11 mouse cellular contexts compared by ENCODE assay signal in the genomic region with DNA sequence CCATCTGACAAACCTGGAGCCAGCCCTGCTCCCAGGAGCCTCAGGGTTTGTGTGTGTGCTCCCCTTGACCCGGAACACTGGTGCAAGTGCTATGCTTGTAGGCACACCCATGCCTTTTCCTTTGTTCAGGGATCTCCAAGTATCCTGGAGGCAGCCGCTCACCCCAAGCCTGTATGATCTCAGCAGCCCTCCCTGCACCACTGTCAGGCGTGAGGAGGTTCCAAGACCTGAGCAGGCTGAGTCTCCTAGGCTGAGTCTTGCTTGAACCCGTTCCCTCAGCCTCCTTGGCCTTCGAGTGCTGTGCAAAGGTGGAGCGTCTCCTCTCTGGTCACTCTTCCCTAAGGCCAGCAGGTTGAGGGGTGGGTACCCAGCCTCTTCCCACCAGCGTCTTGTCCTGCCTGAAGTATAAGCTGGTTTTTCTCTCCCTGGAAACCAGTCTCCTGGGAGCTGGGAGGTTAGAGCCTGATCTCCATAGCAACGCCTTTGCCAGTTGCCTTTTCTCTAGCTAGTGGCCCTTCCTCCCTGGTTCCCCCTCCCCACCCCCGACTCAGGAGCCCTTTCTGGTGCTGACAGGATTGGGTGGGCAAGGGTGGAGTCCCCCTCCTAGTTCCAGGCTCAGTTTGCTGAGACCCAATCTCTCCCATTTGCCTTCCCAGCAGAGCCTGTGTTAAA. TPM values are rescaled to one million over a fixed set of nuclear protein-coding genes. Genes with fewer than 3 reads are reported as not detected.
A peak's percentile ranks its signal among the peaks of the same experiment; 100 is the strongest.
DNase-seq lines count a peak whose midpoint lies in the region; ATAC-seq and TF ChIP-seq lines count a peak whose summit lies in the region.
"Had no signal": no experiment of that assay in that cellular context is flagged by ENCODE, and none has a peak within 500 bp of the region (broad histone marks: within the 10 kb centered on the region; RNA-seq: fewer than 3 reads in every experiment).

No protein-coding gene starts in this region.

- H3K4me3 ChIP-seq in kidney, embryonic 16.5 days (ENCODE audit: low read length): no peak overlapping the region
- H3K4me3 ChIP-seq in forebrain, embryonic 12.5 days (replicated peaks): no peak overlapping the region
- H3K4me3 ChIP-seq in limb, embryonic 14.5 days (replicated peaks; ENCODE audit: low read length): no peak overlapping the region
- H3K4me3 ChIP-seq: gastrocnemius, adult 2 months had no signal

- H3K27ac ChIP-seq in kidney, embryonic 16.5 days (ENCODE audit: low read length): no peak overlapping the region
- peak overlapping the region; percentile 81 for H3K27ac ChIP-seq in forebrain, embryonic 12.5 days
- no peak overlapping the region for H3K27ac ChIP-seq in limb, embryonic 14.5 days (replicated peaks; ENCODE audit: low read depth, low read length)
- H3K27ac ChIP-seq: gastrocnemius, adult 2 months had no signal

- H3K4me2 ChIP-seq in kidney, embryonic 16.5 days (replicated peaks; ENCODE audit: low read depth, low read length): no peak overlapping the region
- H3K4me2 ChIP-seq in forebrain, embryonic 12.5 days: peak overlapping the region; percentile 21
- no peak overlapping the region for H3K4me2 ChIP-seq in limb, embryonic 14.5 days (replicated peaks; ENCODE audit: low read depth, low read length, severe bottlenecking)

- ATAC-seq in kidney, embryonic 16.5 days (ENCODE audit: low FRiP score, low TSS enrichment): 0 out of 2 replicates have a peak, but pooled peaks have one; percentile 11
- peak; percentile 54 for ATAC-seq in forebrain, embryonic 12.5 days (ENCODE audit: low FRiP score)
- no peak for ATAC-seq in limb, embryonic 14.5 days (ENCODE audit: low FRiP score, low read depth)

- peaks cover 52% of the 10 kb centered on the region for H3K4me1 ChIP-seq in kidney, embryonic 16.5 days (ENCODE audit: insufficient read depth, low read length)
- H3K4me1 ChIP-seq in forebrain, embryonic 12.5 days: peaks cover 73% of the 10 kb centered on the region
- H3K4me1 ChIP-seq in limb, embryonic 14.5 days (ENCODE audit: control insufficient read depth, insufficient read depth, low read length): peaks cover 39% of the 10 kb centered on the region

- H3K9ac ChIP-seq in kidney, embryonic 16.5 days (replicated peaks; ENCODE audit: low read length): no peak overlapping the region
- 0 out of 2 replicates have a peak overlapping the region, but pooled peaks have one; percentile 26 for H3K9ac ChIP-seq in forebrain, embryonic 12.5 days
- no peak overlapping the region for H3K9ac ChIP-seq in limb, embryonic 14.5 days (ENCODE audit: low read depth, low read length, severe bottlenecking)

- H3K36me3 ChIP-seq in kidney, embryonic 16.5 days (ENCODE audit: insufficient read depth, low read length): no peaks in the 10 kb centered on the region
- H3K36me3 ChIP-seq in forebrain, embryonic 12.5 days (replicated peaks): no peaks in the 10 kb centered on the region
- H3K36me3 ChIP-seq in limb, embryonic 14.5 days (ENCODE audit: control insufficient read depth, insufficient read depth, low read length): no peaks in the 10 kb centered on the region

- 41% methylated on average over 9 of the region's 9 CpGs for WGBS in kidney, embryonic 16.5 days
- WGBS in forebrain, embryonic 12.5 days: 14% methylated on average over 9 of the region's 9 CpGs
- WGBS in limb, embryonic 14.5 days: 42% methylated on average over 9 of the region's 9 CpGs

- H3K9me3 ChIP-seq in kidney, embryonic 16.5 days (ENCODE audit: low read length): no peaks in the 10 kb centered on the region
- no peaks in the 10 kb centered on the region for H3K9me3 ChIP-seq in forebrain, embryonic 12.5 days
- H3K9me3 ChIP-seq in limb, embryonic 14.5 days (ENCODE audit: control insufficient read depth, low read length): no peaks in the 10 kb centered on the region

- 0 out of 2 replicates have a peak, but pooled peaks cover 2% of the 10 kb centered on the region for H3K27me3 ChIP-seq in kidney, embryonic 16.5 days (ENCODE audit: insufficient read depth, low read length)
- H3K27me3 ChIP-seq in forebrain, embryonic 12.5 days: peaks cover 41% of the 10 kb centered on the region
- H3K27me3 ChIP-seq in limb, embryonic 14.5 days (ENCODE audit: control insufficient read depth, insufficient read depth, low read length): no peaks in the 10 kb centered on the region

- no peak for DNase-seq in kidney, postnatal 25 days
- peak; percentile 37 for DNase-seq in limb, embryonic 14.5 days (ENCODE audit: low spot score)
- peak; percentile 69 for DNase-seq in retina, embryonic 14.5 days (ENCODE audit: low spot score)
- DNase-seq in urinary bladder, adult 18-20 months (ENCODE audit: low spot score in 2 of 2): no peak
- no peak for DNase-seq in cerebellum, adult 11 months
- no peak for DNase-seq in heart, postnatal 4 days
- DNase-seq: cerebellum, adult 9-11 months; gastrocnemius, adult 2 months; lung, adult 2 months had no signal

- no peak for TF ChIP-seq POLR2A in limb, embryonic 14.5 days (IDR thresholded peaks at IDR 0.05; ENCODE audit: borderline replicate concordance, extremely low read depth, insufficient read depth, insufficient read length)

RNA-seq across cellular contexts. Expression of a gene that starts 24.0 kb away (rescaled TPM):
- 1.6 and 2.1 TPM in 2 replicates for polyA plus RNA-seq in kidney, embryonic 16.5 days (2015; fragmentation: Nextera tagmentation; extraction: Ambion mirVana)
- 0.60 and 0.61 TPM in 2 replicates for polyA plus RNA-seq in forebrain, embryonic 12.5 days (2016; fragmentation: Nextera tagmentation; extraction: Ambion mirVana)
- 3.6 and 3.9 TPM in 2 replicates for polyA plus RNA-seq in limb, embryonic 14.5 days (2012; rRNA removed)
- polyA plus RNA-seq in limb, embryonic 14.5 days (2014; fragmentation: Nextera tagmentation; extraction: Ambion mirVana): 2.5 and 2.8 TPM in 2 replicates
- total RNA-seq in heart, postnatal 4 days (2021): 1 to 10 TPM; 1.6 to 2.4 TPM

Comparison
In these comparisons a context has a peak if more than half of its experiments do, and no peak if none do; other contexts are left out.
1. DNase-seq: peak in limb, embryonic 14.5 days (single experiment) and retina, embryonic 14.5 days (single experiment); none in kidney, postnatal 25 days (0 of 2), urinary bladder, adult 18-20 months (0 of 2), cerebellum, adult 11 months (single experiment) and heart, postnatal 4 days (single experiment).